Mouse (Mus musculus) left cerebral cortex, postnatal 25 days (tissue): ENCODE data around the gene Avp. TPM values are rescaled to one million over a fixed set of nuclear protein-coding genes. Genes with fewer than 3 reads are reported as not detected.

Experiments used
- DNase-seq, 2 experiments: peaks; one replicate each; pipeline ENCODE4 v3.0.0; 2022; ENCODE audit warnings: low spot score in 2 of 2, mixed read lengths in 1 of 2
- intact Hi-C: fragments of 180-260 bp; cut with DNase I; formaldehyde crosslinking; loops from one replicate; pipeline ENCODE4 v1.15.1; 2025
- total RNA-seq, 2 experiments: library from RNA; stranded (reverse); gene quantifications; 2 replicates each; pipeline ENCODE4 v1.2.3; 2021

Gene Avp
- total RNA-seq: 10 to 100 TPM; 13.5 to 20.4 TPM

- no peak for DNase-seq
- intact Hi-C loops: no loop called here
These were observed at the start of gene Avp for GRCm38 (mm10) chr2:130582552-130582951. TSS of gene Avp (minus strand) at chr2:130582554.

- intact Hi-C loops: no loop called here
- peak; percentile 90 to 94 for DNase-seq
These were observed 47.5 kb upstream of the Avp start, which contains the start of the genes Fastkd5 and Ubox5 for GRCm38 (mm10) chr2:130629839-130630203. TSS of gene Fastkd5 (minus strand) at chr2:130630027. TSS of gene Ubox5 (minus strand) at chr2:130630038.

- DNase-seq: no peak
- intact Hi-C loops: no loop called here
These were observed 46.9 kb upstream of the Avp start for GRCm38 (mm10) chr2:130629080-130629838.

GRCm38 (mm10) chr2:130628424-130628823 is 46.1 kb upstream of the Avp start:
- intact Hi-C loops: no loop called here
- no peak for DNase-seq

DNA sequence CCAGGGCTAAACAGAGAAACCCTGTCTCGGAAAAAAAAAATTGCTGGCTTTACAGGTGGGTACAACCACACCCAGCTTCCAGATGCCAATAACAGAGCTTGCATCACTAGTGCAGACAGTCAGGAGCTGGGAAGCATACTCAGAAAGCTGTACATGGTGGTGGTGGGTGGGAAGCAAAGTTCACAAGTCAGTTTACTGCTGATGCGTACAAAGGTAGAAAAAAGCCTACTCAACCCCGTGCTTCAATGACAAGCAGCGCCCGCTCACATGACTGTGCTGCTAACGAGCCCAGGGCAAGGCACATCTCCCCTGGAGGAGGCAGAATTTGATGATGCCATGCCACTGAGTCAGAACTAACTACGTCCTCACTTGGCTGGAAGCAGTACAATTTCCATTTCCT is 36.6 kb upstream of the Avp start:
- intact Hi-C loops: no loop called here
- DNase-seq: no peak

GRCm38 (mm10) chr2:130613091-130613490 is 30.7 kb upstream of the Avp start:
- intact Hi-C loops: no loop called here
- no peak for DNase-seq

DNA sequence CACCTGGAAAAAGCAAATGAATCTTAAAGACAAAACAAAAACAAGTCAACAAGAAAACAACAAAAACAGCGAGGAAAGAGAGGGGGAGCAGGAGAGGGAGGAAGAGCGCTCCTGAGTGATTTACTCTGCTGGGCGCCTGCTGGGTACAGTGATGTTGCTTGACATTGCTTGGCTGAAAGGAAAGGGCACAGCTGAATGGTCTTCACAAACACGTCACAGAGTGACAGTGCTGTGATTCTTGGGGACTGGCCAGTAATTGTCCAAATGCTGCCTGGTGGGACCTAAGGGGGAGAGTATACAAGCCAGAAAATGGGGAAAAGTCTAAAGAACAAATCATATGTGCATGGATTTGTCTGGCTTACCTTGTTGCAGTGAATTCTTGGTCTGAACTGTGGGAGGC is 19.8 kb upstream of the Avp start:
- no peak for DNase-seq
- intact Hi-C loops: no loop called here

GRCm38 (mm10) chr2:130598399-130598798 is 16.0 kb upstream of the Avp start:
- intact Hi-C loops: no loop called here
- DNase-seq: no peak

DNA sequence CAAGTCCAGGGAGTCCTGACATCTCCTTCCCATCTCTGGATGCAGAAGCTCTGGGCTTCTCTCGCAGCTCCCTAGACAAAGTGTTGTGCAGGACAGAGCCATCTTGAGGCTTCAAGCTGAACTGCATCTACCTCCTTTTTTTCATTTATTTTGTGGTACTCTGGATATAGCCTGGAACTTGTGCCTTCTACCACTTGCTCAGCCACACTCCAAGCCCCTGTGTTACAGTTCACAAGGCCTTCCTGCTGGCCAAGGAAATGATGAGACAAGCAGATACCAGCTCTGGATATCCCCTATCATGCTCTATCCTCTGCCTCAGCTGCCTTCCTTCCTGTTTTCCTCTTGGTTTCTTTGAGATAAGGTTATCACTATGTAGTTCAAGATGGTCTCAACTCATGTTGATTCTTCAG is 15.3 kb upstream of the Avp start:
- intact Hi-C loops: no loop called here

GRCm38 (mm10) chr2:130595596-130595995 is 13.2 kb upstream of the Avp start:
- intact Hi-C loops: no loop called here
- DNase-seq: no peak

More for the DNA sequence above, 15.3 kb upstream of the Avp start:
- DNase-seq: peak; percentile 37 to 66

DNA sequence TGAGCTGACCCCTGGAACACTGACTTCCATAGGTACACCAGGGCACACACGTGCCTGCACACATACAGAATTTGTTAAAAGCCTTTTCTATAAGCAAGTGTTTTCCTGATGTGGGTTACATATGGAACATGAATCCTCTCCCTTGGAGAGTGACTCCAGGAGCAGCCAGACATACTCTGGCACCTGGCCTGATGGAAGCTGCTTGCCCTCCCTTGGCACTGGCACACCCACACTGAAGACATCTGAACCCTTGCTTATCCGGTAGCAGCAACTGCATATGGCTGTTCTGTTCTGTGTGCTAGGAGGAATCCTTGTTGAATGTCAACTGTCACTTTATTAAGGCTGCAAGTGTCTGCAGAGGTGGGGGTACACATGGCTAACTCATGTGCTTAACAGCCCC is 8.7 kb upstream of the Avp start:
- intact Hi-C loops: no loop called here
- DNase-seq: no peak

GRCm38 (mm10) chr2:130589761-130590160 is 7.4 kb upstream of the Avp start:
- DNase-seq: no peak
- intact Hi-C loops: no loop called here

GRCm38 (mm10) chr2:130589157-130589556 is 6.8 kb upstream of the Avp start:
- intact Hi-C loops: no loop called here
- no peak for DNase-seq

GRCm38 (mm10) chr2:130588373-130588772 is 6.0 kb upstream of the Avp start:
- intact Hi-C loops: no loop called here

GRCm38 (mm10) chr2:130586016-130586415 is 3.7 kb upstream of the Avp start:
- peak; percentile 42 to 91 for DNase-seq
- intact Hi-C loops: no loop called here

More at GRCm38 (mm10) chr2:130588373-130588772, 6.0 kb upstream of the Avp start:
- no peak for DNase-seq

GRCm38 (mm10) chr2:130583902-130584560 is 1.7 kb upstream of the Avp start:
- intact Hi-C loops: no loop called here
- no peak for DNase-seq

GRCm38 (mm10) chr2:130581201-130581600 is 1.2 kb downstream of the Avp start:
- DNase-seq: no peak
- intact Hi-C loops: no loop called here

- DNase-seq: no peak
- intact Hi-C loops: no loop called here
These were observed 2.6 kb downstream of the Avp start for GRCm38 (mm10) chr2:130579791-130580190.

GRCm38 (mm10) chr2:130578148-130578547 is 4.2 kb downstream of the Avp start:
- DNase-seq: peak; percentile 57 to 78
- intact Hi-C loops: no loop called here

GRCm38 (mm10) chr2:130577632-130578031 is 4.7 kb downstream of the Avp start:
- peak in 1 of 2 experiments; percentile 27 for DNase-seq
- intact Hi-C loops: no loop called here

GRCm38 (mm10) chr2:130577021-130577420 is 5.3 kb downstream of the Avp start:
- DNase-seq: no peak
- intact Hi-C loops: no loop called here
